Mouse (Mus musculus): Measurements from ENCODE around the gene Vmn1r13. TPM values are rescaled to one million over a fixed set of nuclear protein-coding genes. Genes with fewer than 3 reads are reported as not detected.
"Not testable (repeated sequence)": the region's sequence is repeated elsewhere in the genome, so short reads cannot be mapped to it uniquely, and the experiment has no call there.

Gene Vmn1r13
- polyA plus RNA-seq (2014; fragmentation: Nextera tagmentation; extraction: Ambion mirVana): not detected in 2 replicates

- not testable (repeated sequence) for H3K9me3 ChIP-seq (ENCODE audit: control insufficient read depth, low read length); H3K4me1 ChIP-seq (ENCODE audit: control insufficient read depth, insufficient read depth, low read length); ATAC-seq (ENCODE audit: insufficient number of reproducible peaks, low FRiP score, low TSS enrichment, low read depth); H3K4me2 ChIP-seq (ENCODE audit: low read depth, severe bottlenecking); H3K4me3 ChIP-seq (ENCODE audit: low read depth, low read length); H3K27ac ChIP-seq (replicated peaks; ENCODE audit: low read depth, low read length); DNase-seq (ENCODE audit: low spot score); H3K27me3 ChIP-seq (ENCODE audit: control insufficient read depth, insufficient read depth, low read length); H3K36me3 ChIP-seq (ENCODE audit: control insufficient read depth, insufficient read depth, low read length); H3K9ac ChIP-seq (ENCODE audit: low read length)
- 80% methylated on average over 1 of the region's 1 CpGs for WGBS
Observed at GRCm38 (mm10) chr6:57202990-57203389, at the start of gene Vmn1r13. Gene Vmn1r13 (plus strand): TSS chr6:57203290.

- no peaks in the 10 kb centered on the region for H3K9me3 ChIP-seq (ENCODE audit: control insufficient read depth, low read length)
- H3K4me1 ChIP-seq (ENCODE audit: control insufficient read depth, insufficient read depth, low read length): no peaks in the 10 kb centered on the region
- no peaks in the 10 kb centered on the region for H3K36me3 ChIP-seq (ENCODE audit: control insufficient read depth, insufficient read depth, low read length)
- H3K27ac ChIP-seq (replicated peaks; ENCODE audit: low read depth, low read length): no peak within 1 kb of the TSS
- H3K9ac ChIP-seq (ENCODE audit: low read length): no peak within 1 kb of the TSS
- WGBS: 83% methylated on average over 2 of the region's 2 CpGs
- no peak within 1 kb of the TSS for H3K4me3 ChIP-seq (ENCODE audit: low read depth, low read length)
- ATAC-seq (ENCODE audit: insufficient number of reproducible peaks, low FRiP score, low TSS enrichment, low read depth) (no peak), DNase-seq (ENCODE audit: low spot score) (no peak)
- H3K4me2 ChIP-seq (ENCODE audit: low read depth, severe bottlenecking): no peak within 1 kb of the TSS
- H3K27me3 ChIP-seq (ENCODE audit: control insufficient read depth, insufficient read depth, low read length): no peaks in the 10 kb centered on the region
Observed at GRCm38 (mm10) chr6:57156619-57157018, 46.5 kb upstream of the Vmn1r13 start, which contains the start of gene Vmn1r12. Gene Vmn1r12 (plus strand): TSS chr6:57156919.

- not testable (repeated sequence) for H3K9me3 ChIP-seq (ENCODE audit: control insufficient read depth, low read length); H3K36me3 ChIP-seq (ENCODE audit: control insufficient read depth, insufficient read depth, low read length); H3K9ac ChIP-seq (ENCODE audit: low read length); H3K4me1 ChIP-seq (ENCODE audit: control insufficient read depth, insufficient read depth, low read length); DNase-seq (ENCODE audit: low spot score); H3K27me3 ChIP-seq (ENCODE audit: control insufficient read depth, insufficient read depth, low read length); H3K4me3 ChIP-seq (ENCODE audit: low read depth, low read length); H3K4me2 ChIP-seq (ENCODE audit: low read depth, severe bottlenecking); ATAC-seq (ENCODE audit: insufficient number of reproducible peaks, low FRiP score, low TSS enrichment, low read depth); H3K27ac ChIP-seq (replicated peaks; ENCODE audit: low read depth, low read length)
- WGBS: 66% methylated on average over 3 of the region's 3 CpGs
Observed at GRCm38 (mm10) chr6:57190016-57190415, 13.1 kb upstream of the Vmn1r13 start.

GRCm38 (mm10) chr6:57231386-57231785 is 28.3 kb downstream of the Vmn1r13 start, which contains the start of gene Vmn1r14:
Gene Vmn1r14 (plus strand): TSS chr6:57231686.
- no peaks in the 10 kb centered on the region for H3K4me1 ChIP-seq (ENCODE audit: control insufficient read depth, insufficient read depth, low read length)
- WGBS: 88% methylated on average over 3 of the region's 3 CpGs
- no peaks in the 10 kb centered on the region for H3K36me3 ChIP-seq (ENCODE audit: control insufficient read depth, insufficient read depth, low read length)
- DNase-seq (ENCODE audit: low spot score) (no peak), ATAC-seq (ENCODE audit: insufficient number of reproducible peaks, low FRiP score, low TSS enrichment, low read depth) (no peak)
- H3K27ac ChIP-seq (replicated peaks; ENCODE audit: low read depth, low read length): no peak within 1 kb of the TSS
- H3K9me3 ChIP-seq (ENCODE audit: control insufficient read depth, low read length): no peaks in the 10 kb centered on the region
- H3K4me3 ChIP-seq (ENCODE audit: low read depth, low read length): no peak within 1 kb of the TSS
- no peak within 1 kb of the TSS for H3K4me2 ChIP-seq (ENCODE audit: low read depth, severe bottlenecking)
- H3K27me3 ChIP-seq (ENCODE audit: control insufficient read depth, insufficient read depth, low read length): no peaks in the 10 kb centered on the region
- H3K9ac ChIP-seq (ENCODE audit: low read length): no peak within 1 kb of the TSS

- Histone ChIP-seq H3K27ac (replicated peaks; ENCODE audit: low read depth, low read length) (no peak within 1 kb of the TSS), H3K36me3 (ENCODE audit: control insufficient read depth, insufficient read depth, low read length) (no peaks in the 10 kb centered on the region), H3K27me3 (ENCODE audit: control insufficient read depth, insufficient read depth, low read length) (no peaks in the 10 kb centered on the region), H3K4me1 (ENCODE audit: control insufficient read depth, insufficient read depth, low read length) (no peaks in the 10 kb centered on the region), H3K9ac (ENCODE audit: low read length) (no peak within 1 kb of the TSS), H3K4me3 (ENCODE audit: low read depth, low read length) (no peak within 1 kb of the TSS), H3K4me2 (ENCODE audit: low read depth, severe bottlenecking) (no peak within 1 kb of the TSS), H3K9me3 (ENCODE audit: control insufficient read depth, low read length) (no peaks in the 10 kb centered on the region)
- 78% methylated on average over 1 of the region's 1 CpGs for WGBS
- no peak for DNase-seq (ENCODE audit: low spot score)
- no peak for ATAC-seq (ENCODE audit: insufficient number of reproducible peaks, low FRiP score, low TSS enrichment, low read depth)
Observed at GRCm38 (mm10) chr6:57257652-57258051, 54.6 kb downstream of the Vmn1r13 start, which contains the start of gene Vmn1r15. Gene Vmn1r15 (plus strand): TSS chr6:57257952.

- no peak for ATAC-seq (ENCODE audit: insufficient number of reproducible peaks, low FRiP score, low TSS enrichment, low read depth)
- no peak overlapping the region for H3K4me3 ChIP-seq (ENCODE audit: low read depth, low read length)
Observed at GRCm38 (mm10) chr6:57260990-57261389, 57.9 kb downstream of the Vmn1r13 start.

More at GRCm38 (mm10) chr6:57260990-57261389, 57.9 kb downstream of the Vmn1r13 start:
- H3K4me2 ChIP-seq (ENCODE audit: low read depth, severe bottlenecking): no peak overlapping the region
- H3K27ac ChIP-seq (replicated peaks; ENCODE audit: low read depth, low read length): no peak overlapping the region
- H3K36me3 ChIP-seq (ENCODE audit: control insufficient read depth, insufficient read depth, low read length): no peaks in the 10 kb centered on the region
- no peaks in the 10 kb centered on the region for H3K4me1 ChIP-seq (ENCODE audit: control insufficient read depth, insufficient read depth, low read length)
- H3K27me3 ChIP-seq (ENCODE audit: control insufficient read depth, insufficient read depth, low read length): no peaks in the 10 kb centered on the region
- 83% methylated on average over 2 of the region's 2 CpGs for WGBS
- H3K9me3 ChIP-seq (ENCODE audit: control insufficient read depth, low read length): no peaks in the 10 kb centered on the region
- DNase-seq (ENCODE audit: low spot score): no peak
- no peak overlapping the region for H3K9ac ChIP-seq (ENCODE audit: low read length)

Other genes starting within 250 kb of the Vmn1r13 start
- gene Vmn1r5, start 233.0 kb upstream of the Vmn1r13 start, polyA plus RNA-seq (2014; fragmentation: Nextera tagmentation; extraction: Ambion mirVana): not detected in 2 replicates
- not detected in 2 replicates for gene Vmn1r6, start 206.0 kb upstream of the Vmn1r13 start, polyA plus RNA-seq (2014; fragmentation: Nextera tagmentation; extraction: Ambion mirVana)
- gene Vmn1r7, start 178.0 kb upstream of the Vmn1r13 start, polyA plus RNA-seq (2014; fragmentation: Nextera tagmentation; extraction: Ambion mirVana): not detected in 2 replicates
- gene Vmn1r8, start 171.0 kb upstream of the Vmn1r13 start, polyA plus RNA-seq (2014; fragmentation: Nextera tagmentation; extraction: Ambion mirVana): not detected in 2 replicates
- not detected in 2 replicates for gene Vmn1r9, start 136.5 kb upstream of the Vmn1r13 start, polyA plus RNA-seq (2014; fragmentation: Nextera tagmentation; extraction: Ambion mirVana)
- gene Vmn1r10, start 93.8 kb upstream of the Vmn1r13 start, polyA plus RNA-seq (2014; fragmentation: Nextera tagmentation; extraction: Ambion mirVana): not detected in 2 replicates
- not detected in 2 replicates for gene Vmn1r11, start 69.8 kb upstream of the Vmn1r13 start, polyA plus RNA-seq (2014; fragmentation: Nextera tagmentation; extraction: Ambion mirVana)
- gene Vmn1r12, start 46.4 kb upstream of the Vmn1r13 start, polyA plus RNA-seq (2014; fragmentation: Nextera tagmentation; extraction: Ambion mirVana): not detected in 2 replicates
- gene Vmn1r14, start 28.4 kb downstream of the Vmn1r13 start, polyA plus RNA-seq (2014; fragmentation: Nextera tagmentation; extraction: Ambion mirVana): not detected in 2 replicates
- gene Vmn1r15, start 54.7 kb downstream of the Vmn1r13 start, polyA plus RNA-seq (2014; fragmentation: Nextera tagmentation; extraction: Ambion mirVana): not detected in 2 replicates
- gene Vmn1r16, start 126.2 kb downstream of the Vmn1r13 start, polyA plus RNA-seq (2014; fragmentation: Nextera tagmentation; extraction: Ambion mirVana): not detected in 2 replicates
- gene Vmn1r17, start 160.4 kb downstream of the Vmn1r13 start, polyA plus RNA-seq (2014; fragmentation: Nextera tagmentation; extraction: Ambion mirVana): not detected in 2 replicates
- gene Vmn1r18, start 192.5 kb downstream of the Vmn1r13 start, polyA plus RNA-seq (2014; fragmentation: Nextera tagmentation; extraction: Ambion mirVana): not detected in 2 replicates
- gene Vmn1r19, start 200.5 kb downstream of the Vmn1r13 start, polyA plus RNA-seq (2014; fragmentation: Nextera tagmentation; extraction: Ambion mirVana): not detected in 2 replicates
- not detected in 2 replicates for gene Vmn1r20, start 225.6 kb downstream of the Vmn1r13 start, polyA plus RNA-seq (2014; fragmentation: Nextera tagmentation; extraction: Ambion mirVana)

Measured in limb, embryonic 11.5 days (tissue).